Mouse (Mus musculus) limb, embryonic 13.5 days (tissue): ENCODE results near the gene Cltrn. TPM values are rescaled to one million over a fixed set of nuclear protein-coding genes. Genes with fewer than 3 reads are reported as not detected.

Source experiments
- ATAC-seq: fragments of 200-750 bp; cut with Nextera tagmentation; 2 replicates; pipeline ENCODE4 v1.8.0; 2017; ENCODE audit warnings: low read depth, moderate number of reproducible peaks, moderate TSS enrichment; ENCODE audit not compliant: low FRiP score
- H3K27ac ChIP-seq: fragments of 300-500 bp; sonication (generic); 2 replicates; pipeline ENCODE4 v1.5.1; 2015; ENCODE audit warnings: inconsistent platforms, mild to moderate bottlenecking, moderate library complexity
- H3K27me3 ChIP-seq: fragments of 300-500 bp; sonication (generic); 2 replicates; pipeline ENCODE4 v1.6.1; 2015; ENCODE audit warnings: mild to moderate bottlenecking, inconsistent platforms
- H3K36me3 ChIP-seq: fragments of 300-500 bp; sonication (generic); 2 replicates; pipeline ENCODE4 v1.6.1; 2015; ENCODE audit warnings: inconsistent platforms, mild to moderate bottlenecking, moderate library complexity
- H3K4me1 ChIP-seq: fragments of 300-500 bp; sonication (generic); 2 replicates; pipeline ENCODE4 v1.6.1; 2015; ENCODE audit warnings: inconsistent platforms
- H3K4me2 ChIP-seq: fragments of 300-500 bp; sonication (generic); replicated peaks from 2 replicates; pipeline ENCODE4 v1.6.1; 2015; ENCODE audit warnings: inconsistent platforms, mild to moderate bottlenecking, moderate library complexity
- H3K4me3 ChIP-seq: fragments of 300-500 bp; sonication (generic); 2 replicates; pipeline ENCODE4 v1.5.1; 2015; ENCODE audit warnings: moderate library complexity, mild to moderate bottlenecking, inconsistent platforms
- H3K9ac ChIP-seq: fragments of 300-500 bp; sonication (generic); 2 replicates; pipeline ENCODE4 v1.6.1; 2015; ENCODE audit warnings: mild to moderate bottlenecking, inconsistent platforms
- H3K9me3 ChIP-seq: fragments of 300-500 bp; sonication (generic); 2 replicates; pipeline ENCODE4 v1.6.1; 2016; ENCODE audit warnings: inconsistent platforms
- WGBS: fragments of 180-500 bp; shearing (Covaris S2); methylation state at CpG from one replicate; pipeline ENCODE4 v1.1.7; 2015; 5-methylcytosine and 5-hydroxymethylcytosine counted together
- polyA plus RNA-seq: library from polyadenylated mRNA; unstranded; fragments of >200 nt; fragmentation: Nextera tagmentation; extraction: Ambion mirVana; gene quantifications from 2 replicates; pipeline ENCODE4 v1.2.1, GENCODE M21; 2015

The Cltrn gene
- polyA plus RNA-seq, 1 experiment from 2014 or later, result 0.19 TPM

GRCm38 (mm10) chrX:164092300-164093169 lies 3.9 kb downstream of the Cltrn start:
- Histone ChIP-seq H3K36me3 (no peaks in the 10 kb centered on the region), H3K9ac (no peak overlapping the region), H3K27ac (no peak overlapping the region), H3K4me1 (no peaks in the 10 kb centered on the region), H3K9me3 (no peaks in the 10 kb centered on the region), H3K27me3 (peaks cover 47% of the 10 kb centered on the region), H3K4me2 (no peak overlapping the region), H3K4me3 (no peak overlapping the region)
- WGBS, result 42% methylated on average over 7 of the region's 7 CpGs
- peak; percentile 72; the same call in 1 of the 2 replicates for ATAC-seq

- Histone ChIP-seq H3K4me1 (no peaks in the 10 kb centered on the region), H3K27me3 (peaks cover 44% of the 10 kb centered on the region), H3K4me3 (no peak overlapping the region), H3K9me3 (no peaks in the 10 kb centered on the region), H3K9ac (no peak overlapping the region), H3K27ac (no peak overlapping the region), H3K4me2 (no peak overlapping the region), H3K36me3 (no peaks in the 10 kb centered on the region)
- 90% methylated on average over 5 of the region's 5 CpGs for WGBS
- ATAC-seq, result no peak
Observed at GRCm38 (mm10) chrX:164093435-164093834, 4.8 kb downstream of the Cltrn start.

- peaks cover 28% of the 10 kb centered on the region; the same call in 1 of the 2 replicates for H3K27me3 ChIP-seq
- H3K36me3 ChIP-seq, result no peaks in the 10 kb centered on the region
- H3K4me1 ChIP-seq, result no peaks in the 10 kb centered on the region
- ATAC-seq, result no peak
- no peak overlapping the region for H3K9ac ChIP-seq
- no peak overlapping the region for H3K4me2 ChIP-seq
- H3K27ac ChIP-seq, result no peak overlapping the region
- H3K4me3 ChIP-seq, result no peak overlapping the region
- 85% methylated on average over 2 of the region's 2 CpGs for WGBS
- no peaks in the 10 kb centered on the region for H3K9me3 ChIP-seq
Observed at GRCm38 (mm10) chrX:164095838-164096237, 7.2 kb downstream of the Cltrn start.

- no peaks in the 10 kb centered on the region for H3K4me1 ChIP-seq
- H3K27ac ChIP-seq, result no peak overlapping the region
- H3K9me3 ChIP-seq, result no peaks in the 10 kb centered on the region
- H3K36me3 ChIP-seq, result no peaks in the 10 kb centered on the region
- no peak overlapping the region for H3K4me3 ChIP-seq
- no peak overlapping the region for H3K9ac ChIP-seq
- no peak overlapping the region for H3K4me2 ChIP-seq
- ATAC-seq, result no peak
- peaks cover 18% of the 10 kb centered on the region; the same call in 1 of the 2 replicates for H3K27me3 ChIP-seq
Observed at GRCm38 (mm10) chrX:164101483-164101882, 12.9 kb downstream of the Cltrn start.

- Histone ChIP-seq H3K9ac (no peak overlapping the region), H3K27ac (no peak overlapping the region), H3K27me3 (peaks cover 18% of the 10 kb centered on the region; the same call in 1 of the 2 replicates), H3K4me3 (no peak overlapping the region), H3K9me3 (no peaks in the 10 kb centered on the region), H3K4me2 (no peak overlapping the region), H3K36me3 (no peaks in the 10 kb centered on the region), H3K4me1 (no peaks in the 10 kb centered on the region)
- no peak for ATAC-seq
- WGBS, result 91% methylated on average over 7 of the region's 7 CpGs
Observed at GRCm38 (mm10) chrX:164102198-164102597, 13.6 kb downstream of the Cltrn start.

- WGBS, result 67% methylated on average over 6 of the region's 6 CpGs
- no peaks in the 10 kb centered on the region for H3K4me1 ChIP-seq
- H3K9ac ChIP-seq, result no peak overlapping the region
- no peak overlapping the region for H3K27ac ChIP-seq
- H3K9me3 ChIP-seq, result no peaks in the 10 kb centered on the region
- no peak overlapping the region for H3K4me3 ChIP-seq
- no peak for ATAC-seq
- no peak overlapping the region for H3K4me2 ChIP-seq
- H3K36me3 ChIP-seq, result no peaks in the 10 kb centered on the region
- H3K27me3 ChIP-seq, result peaks cover 18% of the 10 kb centered on the region; the same call in 1 of the 2 replicates
Observed at GRCm38 (mm10) chrX:164102656-164103055, 14.0 kb downstream of the Cltrn start.

- peaks cover 15% of the 10 kb centered on the region; the same call in 1 of the 2 replicates for H3K27me3 ChIP-seq
Observed at GRCm38 (mm10) chrX:164111146-164111545, 22.5 kb downstream of the Cltrn start.

GRCm38 (mm10) chrX:164113744-164114143 lies 25.1 kb downstream of the Cltrn start:
- 85% methylated on average over 6 of the region's 6 CpGs for WGBS
- Histone ChIP-seq H3K4me2 (no peak overlapping the region), H3K4me1 (no peaks in the 10 kb centered on the region), H3K9ac (no peak overlapping the region), H3K4me3 (no peak overlapping the region), H3K36me3 (no peaks in the 10 kb centered on the region), H3K27ac (no peak overlapping the region), H3K27me3 (peaks cover 15% of the 10 kb centered on the region; the same call in 1 of the 2 replicates), H3K9me3 (no peaks in the 10 kb centered on the region)
- no peak for ATAC-seq

More at GRCm38 (mm10) chrX:164111146-164111545, 22.5 kb downstream of the Cltrn start:
- Histone ChIP-seq H3K9me3 (no peaks in the 10 kb centered on the region), H3K27ac (no peak overlapping the region), H3K9ac (no peak overlapping the region), H3K4me2 (no peak overlapping the region), H3K4me1 (no peaks in the 10 kb centered on the region), H3K4me3 (no peak overlapping the region), H3K36me3 (no peaks in the 10 kb centered on the region)
- ATAC-seq, result no peak
- 81% methylated on average over 3 of the region's 3 CpGs for WGBS

GRCm38 (mm10) chrX:164123942-164124341 lies 35.3 kb downstream of the Cltrn start:
- no peak overlapping the region for H3K4me3 ChIP-seq
- no peak overlapping the region for H3K4me2 ChIP-seq
- H3K4me1 ChIP-seq, result no peaks in the 10 kb centered on the region
- H3K9me3 ChIP-seq, result no peaks in the 10 kb centered on the region
- H3K27ac ChIP-seq, result no peak overlapping the region
- WGBS, result 88% methylated on average over 3 of the region's 3 CpGs
- ATAC-seq, result no peak
- H3K27me3 ChIP-seq, result peaks cover 27% of the 10 kb centered on the region
- H3K36me3 ChIP-seq, result no peaks in the 10 kb centered on the region
- no peak overlapping the region for H3K9ac ChIP-seq

GRCm38 (mm10) chrX:164133531-164133930 lies 44.9 kb downstream of the Cltrn start:
- no peaks in the 10 kb centered on the region for H3K36me3 ChIP-seq
- WGBS, result 93% methylated on average over 3 of the region's 3 CpGs
- peaks cover 16% of the 10 kb centered on the region; the same call in 1 of the 2 replicates for H3K27me3 ChIP-seq
- no peak overlapping the region for H3K4me2 ChIP-seq
- H3K9ac ChIP-seq, result no peak overlapping the region
- H3K4me1 ChIP-seq, result no peaks in the 10 kb centered on the region
- no peak overlapping the region for H3K4me3 ChIP-seq
- no peaks in the 10 kb centered on the region for H3K9me3 ChIP-seq
- no peak overlapping the region for H3K27ac ChIP-seq
- ATAC-seq, result no peak

GRCm38 (mm10) chrX:164135304-164135818 lies 46.7 kb downstream of the Cltrn start:
- no peak for ATAC-seq
- Histone ChIP-seq H3K9ac (no peak overlapping the region), H3K36me3 (no peaks in the 10 kb centered on the region), H3K4me2 (no peak overlapping the region), H3K4me3 (no peak overlapping the region), H3K27ac (no peak overlapping the region), H3K4me1 (no peaks in the 10 kb centered on the region), H3K27me3 (peaks cover 18% of the 10 kb centered on the region; the same call in 1 of the 2 replicates), H3K9me3 (no peaks in the 10 kb centered on the region)
- WGBS, result 76% methylated on average over 4 of the region's 4 CpGs

GRCm38 (mm10) chrX:164139032-164139431 lies 50.4 kb downstream of the Cltrn start, which contains the start of gene Ace2:
Gene Ace2, plus strand, starts transcription at chrX:164139332.
- Histone ChIP-seq H3K4me1 (no peaks in the 10 kb centered on the region), H3K36me3 (no peaks in the 10 kb centered on the region), H3K4me2 (no peak within 1 kb of the TSS), H3K9me3 (no peaks in the 10 kb centered on the region), H3K4me3 (no peak within 1 kb of the TSS), H3K27ac (no peak within 1 kb of the TSS), H3K27me3 (peaks cover 12% of the 10 kb centered on the region; the same call in 1 of the 2 replicates), H3K9ac (no peak within 1 kb of the TSS)
- WGBS, result 91% methylated on average over 2 of the region's 2 CpGs
- ATAC-seq, result no peak
